Mouse (Mus musculus) yolk sac, embryonic 10.5 days (tissue): ENCODE measurements at regions not wholly inside any gene's neighbourhood (a gene's known extent, or its start where the extent isn't known, plus 50 kb on each side); places are given as distances from the start of the nearest gene placed in this dataset.

ENCODE experiments used
- DNase-seq: peaks from one replicate; pipeline ENCODE4 v3.0.0-alpha.2; 2017; ENCODE audit warnings: low spot score

DNA sequence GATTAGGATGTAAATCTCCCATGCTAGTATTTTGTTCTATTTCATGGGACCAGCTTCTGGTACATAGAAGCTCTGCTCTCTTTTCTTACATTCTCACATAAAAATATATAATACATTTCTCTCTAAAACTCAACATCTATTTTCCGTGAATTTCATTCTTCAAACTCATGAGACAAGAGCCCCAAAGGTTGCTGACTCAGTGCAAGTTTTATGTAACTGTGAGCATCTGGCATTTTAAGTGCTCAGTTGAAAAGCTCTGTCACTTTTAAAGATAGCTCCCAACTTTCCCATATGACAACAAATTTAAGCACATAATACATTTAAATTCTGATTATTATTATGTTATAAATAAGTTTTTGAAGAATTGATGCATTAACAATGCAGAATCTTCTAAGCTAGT, 268.5 kb downstream of the AW209491 start:
- no peak for DNase-seq

DNA sequence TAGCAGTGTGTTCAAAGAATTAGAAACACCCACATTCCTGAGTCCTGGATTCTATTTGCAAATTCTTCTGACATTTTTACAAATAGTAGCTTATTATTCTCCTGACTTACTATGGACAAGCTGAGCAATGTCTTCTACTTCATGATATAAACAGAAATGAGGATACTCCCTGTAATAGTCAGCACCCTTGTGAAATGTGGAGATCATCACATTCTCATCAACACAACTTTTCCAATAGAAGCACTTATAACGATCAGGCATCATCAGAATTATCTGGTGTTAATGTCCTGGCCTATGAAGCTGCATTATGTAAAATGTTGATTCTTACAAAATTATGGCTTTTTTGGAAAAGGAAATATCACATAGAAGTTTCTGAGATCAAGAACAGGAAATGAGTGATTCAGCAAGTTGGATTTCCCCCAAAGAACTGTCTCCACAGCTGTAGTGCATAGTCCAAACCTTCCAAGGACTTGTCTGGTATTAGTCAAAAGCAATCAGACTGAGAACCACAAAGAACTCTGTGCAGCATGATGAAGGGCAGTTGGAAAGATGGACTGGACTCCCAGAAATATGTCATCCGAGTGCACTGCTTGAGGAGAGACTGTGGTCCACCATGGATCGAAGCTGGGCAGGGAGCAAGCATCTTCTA, 300.3 kb downstream of the AW209491 start:
- no peak for DNase-seq

GRCm38 (mm10) chr13:14966187-14966726, 336.3 kb downstream of the AW209491 start:
- no peak for DNase-seq

DNA sequence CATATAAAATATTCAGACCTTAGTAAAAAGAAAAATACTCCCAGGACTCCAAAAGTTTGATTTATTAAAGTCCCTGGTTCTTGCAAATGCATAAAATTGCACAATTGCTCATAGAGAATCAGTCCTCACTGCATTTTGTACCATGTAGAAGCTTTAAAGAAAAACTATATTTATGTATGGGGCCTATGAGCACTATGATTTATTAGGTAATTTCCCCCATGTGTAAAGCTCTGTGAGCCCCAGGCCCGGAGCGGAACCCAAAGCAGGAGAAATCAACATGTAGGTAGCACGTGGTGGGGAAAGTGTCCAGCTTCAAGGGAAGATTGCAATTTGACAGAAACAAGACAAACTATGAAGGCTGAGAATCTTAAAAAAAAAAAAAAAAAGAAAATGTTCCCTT, 372.7 kb downstream of the AW209491 start:
- no peak for DNase-seq

DNA sequence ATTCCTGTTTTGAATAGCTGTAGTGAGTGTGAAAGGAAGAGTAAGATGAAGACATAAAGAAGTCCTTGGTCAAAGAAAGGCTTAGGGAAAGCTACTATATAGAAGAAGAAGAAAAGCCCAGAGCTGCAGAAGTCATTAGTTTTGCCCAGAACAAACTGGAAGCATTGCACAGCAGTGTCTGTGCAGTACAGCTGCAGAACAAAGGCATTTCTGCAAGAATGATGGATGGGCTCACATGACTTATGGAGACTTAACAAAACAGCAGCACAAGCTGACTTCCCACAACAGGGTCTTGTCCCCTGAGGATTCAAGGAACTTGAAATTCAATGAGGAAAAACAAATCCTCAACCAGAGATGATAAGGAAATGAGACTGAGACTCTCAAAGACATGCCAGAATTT, 381.7 kb downstream of the AW209491 start:
- peak; percentile 3 for DNase-seq

DNA sequence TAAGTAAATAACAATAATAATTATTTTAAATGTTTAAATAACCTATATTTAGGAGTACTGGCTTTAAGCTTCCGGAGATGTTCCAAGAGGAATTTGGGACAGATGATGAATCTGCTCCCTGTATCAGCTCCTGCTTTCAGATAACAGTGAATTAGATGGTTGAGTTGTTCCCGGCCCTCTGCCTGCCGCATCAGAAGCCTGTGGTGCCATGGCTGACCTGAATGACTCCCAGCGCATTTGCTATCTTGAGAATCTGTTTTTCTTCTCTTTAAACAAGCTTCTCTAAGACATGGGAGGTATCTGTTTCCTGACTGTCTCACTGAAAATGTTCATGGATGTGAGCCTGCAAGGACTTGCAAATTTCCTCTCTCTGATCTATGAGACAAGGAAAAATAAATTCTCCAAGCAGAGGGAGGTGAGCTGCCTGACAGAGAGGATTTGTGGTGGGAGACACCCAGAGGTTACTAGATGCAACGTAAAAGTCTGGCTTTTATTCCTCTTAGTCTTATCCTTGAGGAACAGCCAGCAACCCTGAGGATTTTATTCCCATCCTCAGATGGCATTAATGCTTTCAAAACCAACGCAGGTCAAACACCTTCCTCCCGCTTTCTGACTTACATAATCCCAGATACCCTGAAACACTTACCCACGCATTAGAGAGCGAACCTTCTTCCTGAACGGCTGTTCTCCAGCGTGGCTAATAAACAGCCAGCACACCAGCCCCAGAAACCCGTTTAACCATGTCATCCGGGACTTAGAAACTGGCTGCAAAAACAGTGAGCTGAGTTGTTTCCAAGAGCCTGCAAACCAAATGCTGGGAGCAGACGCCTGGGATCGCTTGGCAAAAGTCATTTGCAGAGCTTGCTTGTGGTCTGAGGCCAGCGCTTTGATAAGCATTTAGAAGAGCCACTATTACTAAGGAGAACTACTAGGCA, 389.1 kb downstream of the AW209491 start:
- DNase-seq: peak; percentile 10

GRCm38 (mm10) chr13:15026601-15027000, 396.6 kb downstream of the AW209491 start:
- no peak for DNase-seq

GRCm38 (mm10) chr13:15052667-15053375, 410.2 kb upstream of the Gli3 start:
- DNase-seq: no peak

DNA sequence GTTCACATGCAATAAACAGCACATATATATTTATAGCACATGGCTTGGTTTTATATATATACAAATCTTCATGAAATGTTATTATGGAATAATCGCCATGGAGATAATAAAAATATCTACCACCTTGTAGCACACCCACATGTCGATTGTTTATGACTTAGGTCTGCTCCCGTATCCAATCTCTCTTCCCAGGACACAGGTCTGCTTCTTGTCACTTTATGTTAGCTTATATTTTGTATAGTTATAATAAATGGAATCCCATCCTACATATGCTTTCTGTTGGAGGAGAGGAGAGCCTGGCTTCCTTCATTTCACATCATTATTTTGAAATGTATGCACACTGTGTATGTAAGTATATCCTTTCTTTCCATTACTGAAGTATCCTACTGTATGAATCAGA, 408.3 kb upstream of the Gli3 start:
- DNase-seq: no peak

DNA sequence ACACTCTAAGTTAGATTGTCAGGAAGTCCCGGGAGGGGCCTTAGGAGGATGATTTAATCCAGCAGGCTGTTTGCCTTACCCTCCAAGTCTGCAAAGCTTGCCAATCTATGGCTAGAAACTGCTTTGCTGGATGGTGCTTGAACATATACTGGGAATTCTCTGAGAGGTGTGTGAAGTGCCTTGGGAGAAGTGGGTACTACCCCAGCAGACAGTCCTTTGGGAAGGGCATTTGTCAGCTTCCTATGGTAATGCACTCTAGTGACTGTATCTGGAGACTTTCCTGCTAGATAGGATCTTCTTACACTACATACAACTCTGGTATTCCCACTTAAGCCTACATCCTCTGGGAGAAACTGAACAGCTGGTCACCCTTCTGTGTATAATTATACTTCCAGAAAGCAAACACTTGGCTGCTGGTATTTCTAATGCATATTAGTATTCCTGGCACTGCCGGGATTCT, 384.4 kb upstream of the Gli3 start:
- no peak for DNase-seq

DNA sequence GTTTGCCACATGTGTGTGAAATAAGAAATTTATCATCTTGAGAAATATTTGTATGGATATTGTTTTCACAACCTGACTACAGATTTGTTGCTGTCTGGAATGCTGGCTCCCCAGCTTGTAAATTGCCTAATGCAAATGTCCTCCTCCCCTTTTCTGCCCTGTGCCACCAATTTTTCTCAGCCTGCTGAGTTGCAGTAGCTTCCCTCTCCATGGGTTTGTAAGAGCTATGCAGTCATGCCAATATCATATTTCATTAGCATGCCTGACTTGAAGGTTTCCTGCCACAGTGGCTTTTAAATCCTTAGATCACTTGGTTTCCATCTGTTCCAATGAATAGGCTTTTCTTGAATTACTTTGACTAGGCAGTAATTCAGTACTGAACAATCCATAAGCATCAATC, 383.9 kb upstream of the Gli3 start:
- no peak for DNase-seq

DNA sequence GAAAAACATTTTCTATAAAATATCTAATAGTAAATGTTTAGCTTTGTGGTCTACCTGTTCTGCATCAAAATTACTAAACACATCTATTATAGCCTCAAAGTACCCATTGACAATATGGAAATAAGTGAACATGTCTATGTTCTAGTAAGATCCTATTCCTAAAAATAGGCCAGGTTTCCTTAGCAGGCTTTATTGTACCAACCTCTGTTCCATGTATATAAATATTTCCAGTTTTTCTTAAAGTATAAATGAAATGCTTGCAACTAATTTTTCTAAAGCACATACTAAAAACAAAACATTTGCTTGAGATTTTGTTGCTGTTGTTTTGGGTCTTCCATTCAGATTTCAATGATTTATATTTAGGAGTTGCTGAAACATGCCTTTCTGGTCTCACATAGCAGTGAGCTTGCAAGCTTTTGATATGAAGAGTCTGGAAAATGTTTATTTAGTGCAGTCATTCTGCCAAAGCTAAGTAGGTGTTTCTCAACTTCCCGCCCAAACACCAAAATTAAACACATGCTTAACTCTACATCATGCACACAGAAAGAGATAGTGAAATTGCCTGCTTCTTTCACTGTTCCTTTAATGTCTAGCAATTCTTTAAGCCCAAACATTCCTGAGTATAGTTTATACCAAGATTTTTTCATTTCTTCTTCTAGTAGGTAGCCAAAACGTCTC, 380.6 kb upstream of the Gli3 start:
- DNase-seq: no peak

GRCm38 (mm10) chr13:15094836-15095235, 368.2 kb upstream of the Gli3 start:
- DNase-seq: peak; percentile 38

GRCm38 (mm10) chr13:15107753-15108305, 355.2 kb upstream of the Gli3 start:
- DNase-seq: no peak

DNA sequence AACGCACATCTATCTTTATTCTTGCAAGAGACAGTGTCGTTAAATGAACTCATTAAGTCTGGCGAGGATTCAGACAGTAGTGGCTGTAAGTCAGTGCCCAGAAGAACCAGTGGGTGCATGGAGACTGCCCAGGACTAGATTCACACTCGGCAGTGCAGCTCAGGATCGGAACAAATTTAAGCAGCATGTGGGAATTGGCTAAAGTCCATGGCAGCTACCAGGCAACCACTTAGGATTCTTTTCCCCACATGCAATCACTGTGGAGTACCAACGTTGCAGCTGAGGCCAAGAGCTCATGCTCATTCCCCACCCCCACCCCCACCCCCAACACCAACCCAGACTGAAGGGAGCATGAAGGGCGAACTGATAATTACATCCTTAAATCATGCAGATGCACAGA, 349.7 kb upstream of the Gli3 start:
- no peak for DNase-seq

DNA sequence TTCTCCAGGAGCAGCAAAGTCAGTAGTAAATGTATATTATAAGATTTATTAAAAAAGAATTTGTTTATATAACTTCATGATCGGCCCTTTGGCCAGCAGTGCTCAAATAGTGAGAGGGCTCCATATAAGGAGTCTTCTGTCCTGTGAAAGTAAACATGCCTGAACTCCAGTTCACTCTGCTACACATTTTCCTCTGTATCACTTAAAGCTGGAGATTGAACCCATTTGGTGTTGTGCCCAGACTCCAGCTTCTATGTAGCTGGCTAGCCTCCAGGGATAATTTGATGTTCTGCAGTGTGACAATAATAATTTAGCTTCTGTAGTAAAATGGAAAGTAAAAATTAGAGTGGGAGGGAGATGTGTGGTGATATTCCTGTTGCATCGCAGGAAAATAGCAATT, 332.8 kb upstream of the Gli3 start:
- DNase-seq: no peak

DNA sequence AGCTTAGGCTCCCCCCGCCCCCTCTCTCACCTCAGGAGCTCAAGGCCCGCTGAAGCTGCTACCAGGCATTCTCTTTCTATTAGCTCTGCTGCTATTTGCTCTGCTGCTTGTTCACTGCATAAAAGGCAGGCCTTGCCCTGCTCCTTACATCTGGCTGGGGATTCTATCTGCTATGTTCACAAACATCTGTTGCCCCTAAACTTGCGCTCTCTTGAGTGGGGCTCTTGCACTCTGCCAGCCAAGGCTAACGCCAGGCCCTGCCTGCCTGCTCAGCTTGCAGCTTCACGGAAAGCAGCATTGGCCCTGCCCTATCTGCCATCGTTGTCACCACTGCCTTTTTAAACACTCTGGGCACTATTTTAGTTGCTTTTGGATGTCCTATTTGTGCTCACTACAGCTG, 316.9 kb upstream of the Gli3 start:
- no peak for DNase-seq

DNA sequence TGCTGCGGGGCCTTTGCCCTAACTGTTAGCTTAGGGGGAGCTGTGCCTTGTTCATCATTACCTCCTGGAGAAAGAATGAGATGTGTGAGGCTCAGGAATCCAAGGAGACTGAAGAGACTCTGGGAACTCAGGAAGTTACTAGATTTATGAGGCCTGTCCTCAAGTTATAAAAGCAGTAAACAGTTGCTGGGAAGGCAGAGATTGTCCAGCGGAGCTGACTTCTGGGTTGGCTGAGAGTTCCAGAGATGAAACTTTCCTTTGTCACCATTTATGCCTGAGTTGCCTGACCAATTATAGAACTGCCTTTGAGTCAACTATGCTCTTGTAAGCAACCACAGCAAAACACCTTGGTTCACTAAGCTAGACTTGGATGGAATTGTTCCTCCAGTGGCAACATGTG, 282.1 kb upstream of the Gli3 start:
- DNase-seq: peak; percentile 5

DNA sequence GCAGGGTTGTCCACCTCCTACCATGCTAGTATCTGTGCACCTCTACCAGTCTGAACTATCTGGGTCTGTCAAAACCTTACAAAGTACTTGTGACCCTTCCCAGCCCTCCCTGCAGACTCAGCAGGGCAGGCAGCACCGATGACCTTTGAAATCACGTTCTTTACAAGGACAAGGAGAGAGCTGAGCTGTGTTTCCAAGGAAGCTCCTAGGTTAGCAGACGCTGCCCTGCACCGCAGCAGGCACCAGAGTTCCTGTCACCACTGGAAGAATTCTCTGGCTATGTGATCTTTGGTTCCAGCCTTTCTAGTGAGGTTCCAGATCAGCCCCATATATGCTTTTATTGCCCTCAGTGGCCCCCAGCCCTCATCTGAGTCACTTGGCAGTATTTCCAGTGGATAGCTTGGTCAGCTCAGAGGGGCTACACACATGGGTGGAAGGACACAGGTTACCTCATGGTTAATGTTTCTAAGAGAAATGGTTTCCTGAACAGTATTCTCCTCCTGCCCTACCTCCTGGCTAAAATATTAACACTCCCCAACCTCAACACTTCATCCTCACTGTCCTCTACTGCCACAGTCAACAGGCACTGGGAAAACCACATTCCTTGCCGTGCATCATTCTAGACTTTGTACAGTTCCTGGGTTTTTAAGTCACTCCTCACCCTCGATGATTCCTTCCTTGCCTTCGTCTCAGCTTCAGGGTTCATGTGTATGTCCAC, 251.2 kb upstream of the Gli3 start:
- DNase-seq: peak; percentile 23

DNA sequence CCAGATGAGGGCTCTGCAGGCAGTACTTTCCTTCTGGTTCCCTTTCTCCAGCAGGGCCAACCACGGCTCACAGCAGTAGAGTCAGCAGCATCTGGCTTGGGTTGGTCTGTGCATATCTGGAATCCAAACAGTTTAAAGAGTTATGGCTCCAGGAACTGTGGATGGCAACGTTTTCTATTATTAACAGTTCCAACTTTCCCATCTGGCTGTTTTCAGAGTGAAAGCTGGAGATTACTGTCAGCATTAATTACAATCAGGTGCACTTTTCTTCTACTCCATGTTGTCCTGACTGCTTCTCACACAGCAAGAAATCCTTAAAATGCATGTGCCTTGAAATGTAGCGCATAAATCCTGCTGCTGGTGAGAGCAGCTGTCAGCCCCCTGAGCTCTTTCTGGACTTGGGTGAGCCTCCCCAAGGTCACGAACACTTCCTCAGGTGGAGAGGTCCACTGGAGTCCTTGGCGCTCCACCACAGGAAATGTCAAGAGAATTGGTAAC, 250.6 kb upstream of the Gli3 start:
- no peak for DNase-seq

- no peak for DNase-seq
These were observed 241.7 kb upstream of the Gli3 start for GRCm38 (mm10) chr13:15221322-15221721.
